Mouse (Mus musculus) heart, postnatal 0 days (tissue): ENCODE data around the gene Add3.

Experiments used
- CTCF ChIP-seq: IDR thresholded peaks from 2 replicates; pipeline ENCODE4 v1.5.1; 2016; ENCODE audit warnings: antibody characterized with exemption, control low read depth, low read depth
- EP300 ChIP-seq: IDR thresholded peaks from 2 replicates; pipeline ENCODE4 v1.6.1; 2016; ENCODE audit warnings: antibody characterized with exemption, low read depth

DNA sequence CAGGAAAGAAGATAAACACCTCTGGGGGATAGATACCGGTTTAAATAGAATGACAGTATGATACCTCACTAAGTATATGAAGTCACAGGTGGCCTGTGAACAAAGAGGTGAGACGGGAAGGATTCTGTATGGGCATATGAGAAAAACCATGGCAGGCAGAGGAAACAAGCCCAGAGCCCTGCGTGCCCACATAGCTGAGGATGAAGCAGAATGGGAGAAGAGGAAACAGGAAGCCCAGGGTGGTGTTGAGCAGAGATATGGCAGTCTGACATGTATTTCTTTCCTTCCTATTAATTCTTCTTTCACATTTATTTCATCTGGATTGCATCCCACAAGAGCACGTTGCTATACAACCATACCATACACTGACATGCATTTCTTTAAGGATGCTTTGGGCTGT, 12.9 kb downstream of the Add3 start:
- TF ChIP-seq CTCF (no peak), EP300 (no peak)
